Mouse (Mus musculus) left cerebral cortex, postnatal 10 days (tissue): ENCODE measurements around the gene Hist1h2bf. TPM values are rescaled to one million over a fixed set of nuclear protein-coding genes. Genes with fewer than 3 reads are reported as not detected.
A peak's percentile ranks its signal among the peaks of the same experiment; 100 is the strongest.
"Not testable (repeated sequence)": the region's sequence is repeated elsewhere in the genome, so short reads cannot be mapped to it uniquely, and the experiment has no call there.

ENCODE experiments used
- DNase-seq, 2 experiments: peaks; one replicate each; pipeline ENCODE4 v3.0.0; 2021 to 2022; ENCODE audit warnings: low spot score in 2 of 2, mixed read lengths in 1 of 2; ENCODE audit errors: extremely low spot score in 1 of 2
- intact Hi-C: fragments of 180-260 bp; cut with DNase I; formaldehyde crosslinking; loops from one replicate; pipeline ENCODE4 v1.15.1; 2025
- total RNA-seq, 2 experiments: library from RNA; stranded (reverse); gene quantifications; 2 replicates each; pipeline ENCODE4 v1.2.3; 2021

The Hist1h2bf gene
- total RNA-seq, 2 experiments from 2014 or later = 38.1 to 39.3 TPM

- intact Hi-C loops = no loop called here
- DNase-seq = no peak
These were observed 19.2 kb upstream of the Hist1h2bf start for GRCm38 (mm10) chr13:23593051-23593770.

GRCm38 (mm10) chr13:23592614-23593013 is 18.6 kb upstream of the Hist1h2bf start:
- intact Hi-C loops = no loop called here
- DNase-seq = no peak

- intact Hi-C loops, DNase-seq: not testable (repeated sequence)
These were observed 17.9 kb upstream of the Hist1h2bf start for GRCm38 (mm10) chr13:23591886-23592285.

GRCm38 (mm10) chr13:23591206-23591605 is 17.2 kb upstream of the Hist1h2bf start:
- no peak for DNase-seq
- intact Hi-C loops = no loop called here

GRCm38 (mm10) chr13:23586940-23587225 is 12.9 kb upstream of the Hist1h2bf start:
- intact Hi-C loops = no loop called here
- no peak for DNase-seq

GRCm38 (mm10) chr13:23586099-23586939 is 12.3 kb upstream of the Hist1h2bf start:
- DNase-seq = no peak
- intact Hi-C loops = no loop called here

- intact Hi-C loops = not testable (repeated sequence)
- peak; percentile 71 to 84 for DNase-seq
These were observed 11.6 kb upstream of the Hist1h2bf start for GRCm38 (mm10) chr13:23585442-23586098.

GRCm38 (mm10) chr13:23585029-23585441 is 11.0 kb upstream of the Hist1h2bf start:
- intact Hi-C loops = no loop called here
- DNase-seq = peak; percentile 44 to 76

- no peak for DNase-seq
- intact Hi-C loops = loop anchor here (5.0 kb wide), 2 partner anchors 98 to 153 kb away; partner anchors contain the start of genes Hist1h1c, Hist1h2ac and Hist1h2bc
These were observed 10.3 kb upstream of the Hist1h2bf start for GRCm38 (mm10) chr13:23584331-23584730.

- no peak for DNase-seq
- intact Hi-C loops = loop anchor here (5.0 kb wide), 2 partner anchors 99 to 154 kb away; partner anchors contain the start of genes Hist1h1c, Hist1h2ac and Hist1h2bc
These were observed 9.5 kb upstream of the Hist1h2bf start for GRCm38 (mm10) chr13:23583387-23584068.

- DNase-seq = no peak
- intact Hi-C loops = loop anchor here (5.0 kb wide), 2 partner anchors 100 to 155 kb away; partner anchors contain the start of genes Hist1h1c, Hist1h2ac and Hist1h2bc
These were observed 8.4 kb upstream of the Hist1h2bf start for GRCm38 (mm10) chr13:23582219-23583056.

- peak; percentile 93 to 99 for DNase-seq
- intact Hi-C loops = loop anchor here (5.0 kb wide), 2 partner anchors 101 to 156 kb away; partner anchors contain the start of genes Hist1h1c, Hist1h2ac and Hist1h2bc
These were observed 7.6 kb upstream of the Hist1h2bf start, which contains the start of gene Hist1h4d for GRCm38 (mm10) chr13:23581408-23582218. Gene Hist1h4d (plus strand): TSS chr13:23581598.

GRCm38 (mm10) chr13:23577835-23578234 is 3.8 kb upstream of the Hist1h2bf start:
- intact Hi-C loops = no loop called here
- DNase-seq = no peak

GRCm38 (mm10) chr13:23576906-23577639 is 3.1 kb upstream of the Hist1h2bf start:
- intact Hi-C loops = no loop called here
- no peak for DNase-seq

- no peak for DNase-seq
These were observed 2.4 kb upstream of the Hist1h2bf start for GRCm38 (mm10) chr13:23576351-23576881.

GRCm38 (mm10) chr13:23575864-23576313 is 1.9 kb upstream of the Hist1h2bf start:
- intact Hi-C loops, DNase-seq: not testable (repeated sequence)

More at GRCm38 (mm10) chr13:23576351-23576881, 2.4 kb upstream of the Hist1h2bf start:
- intact Hi-C loops = no loop called here
